Mouse (Mus musculus) large intestine, adult 2 months (tissue): ENCODE measurements around the gene Fam167b. TPM values are rescaled to one million over a fixed set of nuclear protein-coding genes. Genes with fewer than 3 reads are reported as not detected.

Experiments
- DNase-seq: peaks from one replicate; pipeline ENCODE4 v3.0.0-alpha.2; 2012; ENCODE audit warnings: low read depth, low spot score
- WGBS: fragments of 180-500 bp; shearing (Covaris S2); methylation state at CpG from one replicate; pipeline ENCODE4 v1.1.7; 2018; 5-methylcytosine and 5-hydroxymethylcytosine counted together
- polyA plus RNA-seq: library from polyadenylated mRNA; depleted of rRNA; stranded (reverse); fragments of >200 nt; gene quantifications from 2 replicates; pipeline ENCODE4 v1.2.3, GENCODE M21; 2012

Gene Fam167b
- polyA plus RNA-seq, 1 experiment: 0.57 TPM

GRCm38 (mm10) chr4:129609139-129609631 lies 30.8 kb upstream of the Fam167b start:
- 56% methylated on average over 12 of the region's 12 CpGs for WGBS
- DNase-seq: no peak

GRCm38 (mm10) chr4:129608426-129609025 lies 30.2 kb upstream of the Fam167b start:
- DNase-seq: no peak

GRCm38 (mm10) chr4:129600233-129601158 lies 22.1 kb upstream of the Fam167b start, which contains the start of the genes Eif3i and Tmem234:
Gene Eif3i (minus strand): TSS chr4:129600648.
Gene Tmem234 (plus strand): TSS chr4:129600668.
- no peak for DNase-seq
- under 1% methylated on average over 74 of the region's 74 CpGs for WGBS

More at GRCm38 (mm10) chr4:129608426-129609025, 30.2 kb upstream of the Fam167b start:
- WGBS: 30% methylated on average over 7 of the region's 7 CpGs

GRCm38 (mm10) chr4:129588865-129589264 lies 10.5 kb upstream of the Fam167b start:
- 72% methylated on average over 4 of the region's 4 CpGs for WGBS
- no peak for DNase-seq

GRCm38 (mm10) chr4:129586943-129587342 lies 8.6 kb upstream of the Fam167b start:
- WGBS: 48% methylated on average over 1 of the region's 1 CpGs

GRCm38 (mm10) chr4:129585773-129586172 lies 7.4 kb upstream of the Fam167b start:
- 89% methylated on average over 9 of the region's 9 CpGs for WGBS
- no peak for DNase-seq

More at GRCm38 (mm10) chr4:129586943-129587342, 8.6 kb upstream of the Fam167b start:
- DNase-seq: no peak

- peak; percentile 69 for DNase-seq
- WGBS: 2% methylated on average over 36 of the region's 36 CpGs
Measured at GRCm38 (mm10) chr4:129584884-129585608, 6.7 kb upstream of the Fam167b start.

GRCm38 (mm10) chr4:129584370-129584769 lies 6.0 kb upstream of the Fam167b start:
- DNase-seq: no peak

GRCm38 (mm10) chr4:129582251-129582650 lies 3.9 kb upstream of the Fam167b start:
- 94% methylated on average over 1 of the region's 1 CpGs for WGBS
- DNase-seq: no peak

More at GRCm38 (mm10) chr4:129584370-129584769, 6.0 kb upstream of the Fam167b start:
- WGBS: 90% methylated on average over 1 of the region's 1 CpGs

GRCm38 (mm10) chr4:129580347-129580746 lies 2.0 kb upstream of the Fam167b start:
- no peak for DNase-seq
- WGBS: 60% methylated on average over 7 of the region's 7 CpGs

- no peak for DNase-seq
- WGBS: 81% methylated on average over 7 of the region's 7 CpGs
Measured at GRCm38 (mm10) chr4:129577688-129578087, 661 bp downstream of the Fam167b start.

- DNase-seq: no peak
- WGBS: 28% methylated on average over 21 of the region's 21 CpGs
Measured at GRCm38 (mm10) chr4:129576863-129577491, 1.4 kb downstream of the Fam167b start.

GRCm38 (mm10) chr4:129575171-129575844 lies 3.0 kb downstream of the Fam167b start:
- DNase-seq: no peak
- WGBS: 49% methylated on average over 8 of the region's 8 CpGs

GRCm38 (mm10) chr4:129573430-129573829 lies 4.9 kb downstream of the Fam167b start, which contains the start of gene Lck:
Gene Lck (minus strand): TSS chr4:129573641.
- no peak for DNase-seq
- WGBS: 77% methylated on average over 8 of the region's 8 CpGs

- DNase-seq: no peak
- WGBS: 96% methylated on average over 4 of the region's 4 CpGs
Measured at GRCm38 (mm10) chr4:129573093-129573370, 5.3 kb downstream of the Fam167b start.

- no peak for DNase-seq
Measured at GRCm38 (mm10) chr4:129572236-129573092, 5.9 kb downstream of the Fam167b start.

GRCm38 (mm10) chr4:129571551-129572084 lies 6.7 kb downstream of the Fam167b start:
- WGBS: 76% methylated on average over 8 of the region's 8 CpGs
- DNase-seq: no peak

More at GRCm38 (mm10) chr4:129572236-129573092, 5.9 kb downstream of the Fam167b start:
- WGBS: 73% methylated on average over 13 of the region's 13 CpGs

GRCm38 (mm10) chr4:129570028-129570427 lies 8.3 kb downstream of the Fam167b start:
- no peak for DNase-seq
- 78% methylated on average over 6 of the region's 6 CpGs for WGBS
